Mouse (Mus musculus) c-Kit-positive CD71-positive TER-119-negative erythroid progenitor cells, embryonic 14.5 days (primary cell): ENCODE measurements around the gene Pdcd2.

Experiments
- DNase-seq: peaks from one replicate; pipeline ENCODE4 v3.0.0-alpha.2; 2013; ENCODE audit warnings: low read depth

The Pdcd2 gene

DNA sequence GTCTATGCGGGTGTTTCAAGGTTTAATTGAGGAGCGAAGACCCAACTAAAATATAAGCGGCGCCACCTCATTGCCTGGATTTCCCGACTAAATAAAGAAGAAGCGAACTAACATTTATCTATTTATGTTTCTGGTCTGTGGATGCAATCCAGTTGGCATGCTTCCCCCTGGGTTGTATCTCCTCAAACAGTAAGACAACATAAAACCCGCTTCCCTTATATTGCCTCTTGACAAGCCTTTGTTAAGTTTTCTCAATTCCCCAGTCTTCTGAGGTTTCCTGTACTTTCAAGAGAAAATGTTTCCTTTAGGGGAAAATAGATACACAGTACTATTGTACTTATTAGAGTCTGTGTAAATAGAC, 28.4 kb downstream of the Pdcd2 start:
- no peak for DNase-seq

DNA sequence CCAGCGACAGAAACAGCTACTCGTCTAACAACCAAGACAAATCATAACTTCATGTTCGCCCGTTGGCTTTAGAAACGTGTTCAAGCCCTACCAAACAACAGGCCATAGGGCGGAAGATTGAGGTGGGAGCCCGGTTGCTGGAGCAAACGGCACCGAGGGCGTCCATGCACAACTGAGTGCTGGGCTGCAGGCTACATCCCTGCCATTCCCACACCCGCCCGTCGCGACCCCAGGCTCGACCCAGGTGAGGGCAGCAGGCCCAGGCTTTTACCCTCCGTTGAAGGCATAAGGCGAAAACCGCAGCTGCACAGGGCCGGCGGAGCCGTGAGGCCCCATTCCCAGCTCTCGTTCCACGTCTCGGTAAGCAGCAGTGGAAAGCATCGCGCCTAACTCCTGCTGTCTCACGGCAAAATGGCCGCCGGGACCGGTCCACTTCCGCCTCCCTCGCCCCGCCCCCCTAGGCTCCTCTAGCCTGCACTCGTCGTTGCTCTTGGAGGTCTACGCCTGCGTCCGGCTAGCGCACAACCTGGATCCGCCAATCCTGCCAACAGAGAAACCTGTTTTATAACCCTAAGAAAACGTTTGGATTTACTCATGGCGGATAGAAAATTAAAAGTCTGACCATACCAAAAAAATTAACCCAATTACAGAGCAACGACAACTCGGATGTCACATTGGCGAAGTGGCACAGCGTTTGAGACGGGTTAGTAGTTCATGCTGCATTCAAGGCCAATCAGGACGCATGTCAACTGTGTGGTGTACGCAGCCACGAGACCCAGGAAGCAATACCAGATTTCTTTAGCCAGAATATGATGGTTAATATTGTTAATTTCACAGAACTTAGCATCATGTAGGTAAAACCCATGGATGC, 29.0 kb downstream of the Pdcd2 start:
- peak; percentile 89 for DNase-seq

GRCm38 (mm10) chr17:15490542-15490941, 36.6 kb downstream of the Pdcd2 start:
- DNase-seq, result no peak

GRCm38 (mm10) chr17:15472671-15473070, 54.4 kb downstream of the Pdcd2 start:
- no peak for DNase-seq
